Mouse (Mus musculus): ENCODE measurements around the gene Csnk2a2. TPM values are rescaled to one million over a fixed set of nuclear protein-coding genes. Genes with fewer than 3 reads are reported as not detected.

Csnk2a2 gene
- total RNA-seq, 4 experiments from 2014 or later: 17.3 to 30.2 (median 28.7) TPM

DNA sequence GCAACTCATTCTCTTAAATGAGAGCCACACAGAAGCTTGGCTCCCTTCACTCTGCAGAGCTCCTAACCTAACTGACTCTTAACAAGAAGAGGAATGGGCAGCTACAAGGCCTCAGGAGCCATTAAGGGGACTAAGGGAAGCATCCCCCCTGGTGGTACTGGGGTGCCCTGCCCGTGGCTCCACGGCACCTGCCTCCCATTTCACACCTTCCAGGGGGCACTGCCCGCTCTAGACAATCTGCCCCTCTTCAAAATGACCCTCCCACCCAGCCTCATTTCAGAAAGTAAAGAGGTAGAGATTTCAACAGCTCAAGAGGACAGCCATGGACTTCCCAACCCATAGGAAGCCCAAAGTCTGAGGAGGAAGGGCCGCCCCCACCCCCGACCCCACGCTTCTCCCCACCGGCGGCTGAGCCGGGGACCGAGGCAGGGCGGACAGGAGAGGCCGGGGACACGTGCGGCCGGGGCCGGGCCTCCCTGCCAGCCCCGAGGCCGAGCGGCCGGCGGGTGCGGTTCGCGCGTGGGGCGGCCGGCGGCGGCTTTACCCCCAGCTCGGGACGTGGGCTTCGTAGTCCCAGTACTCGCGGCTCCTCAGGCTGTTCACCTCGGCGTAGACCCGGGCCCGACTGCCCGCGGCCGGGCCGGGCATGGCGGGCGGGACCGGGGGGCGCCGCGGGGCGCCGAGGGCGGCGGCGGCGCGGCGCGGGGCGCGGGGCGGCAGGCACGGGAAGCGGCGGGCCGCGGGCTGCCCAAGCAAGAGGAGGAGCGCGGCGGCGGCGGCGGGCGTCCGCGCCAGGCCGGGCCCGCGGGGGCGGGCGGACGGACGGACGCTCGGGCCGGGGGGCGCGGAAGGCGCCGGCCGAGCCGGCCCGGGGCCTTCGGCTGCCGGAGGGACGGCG lies 1.8 kb downstream of the Csnk2a2 start:
- DNase-seq (ENCODE audit: low spot score): no peak

DNA sequence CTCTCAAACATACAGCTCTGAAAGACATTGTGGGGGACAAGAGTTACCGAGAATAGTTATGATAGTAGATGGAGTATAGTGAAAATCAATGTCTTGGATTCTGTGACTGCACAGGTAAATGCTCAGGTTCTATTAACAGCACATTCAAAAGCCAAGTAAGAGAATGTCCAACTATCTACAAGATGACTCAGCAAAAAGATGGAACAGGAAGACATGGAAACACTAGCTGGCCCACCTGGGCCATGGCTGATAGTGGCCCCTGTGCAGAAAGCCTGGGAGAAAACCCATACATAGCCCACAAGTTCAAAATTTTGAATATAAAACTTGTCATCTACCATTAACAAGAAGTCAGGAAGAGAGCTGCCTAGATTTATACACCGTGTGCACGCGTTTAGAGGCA lies 19.8 kb downstream of the Csnk2a2 start:
- no peak for DNase-seq (ENCODE audit: low spot score)

DNA sequence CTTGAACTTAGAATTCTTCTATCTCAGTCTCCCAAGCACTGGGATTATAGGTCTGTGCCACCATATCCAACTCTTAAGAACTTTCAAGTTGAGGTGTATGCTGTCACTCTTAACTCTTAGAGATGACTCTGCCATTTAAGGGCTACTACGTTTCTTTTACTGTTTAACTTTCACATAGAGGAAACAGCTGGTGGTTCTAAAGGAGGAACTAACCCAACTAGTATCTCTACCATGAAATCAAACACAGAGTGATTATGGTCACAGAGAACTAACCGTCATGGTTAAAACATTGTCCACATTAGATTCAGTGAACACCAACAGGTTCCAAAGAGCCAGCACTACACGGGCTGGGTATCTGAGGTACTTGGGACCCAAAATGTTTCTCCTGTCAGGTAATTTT lies 20.8 kb downstream of the Csnk2a2 start:
- DNase-seq (ENCODE audit: low spot score): no peak

DNA sequence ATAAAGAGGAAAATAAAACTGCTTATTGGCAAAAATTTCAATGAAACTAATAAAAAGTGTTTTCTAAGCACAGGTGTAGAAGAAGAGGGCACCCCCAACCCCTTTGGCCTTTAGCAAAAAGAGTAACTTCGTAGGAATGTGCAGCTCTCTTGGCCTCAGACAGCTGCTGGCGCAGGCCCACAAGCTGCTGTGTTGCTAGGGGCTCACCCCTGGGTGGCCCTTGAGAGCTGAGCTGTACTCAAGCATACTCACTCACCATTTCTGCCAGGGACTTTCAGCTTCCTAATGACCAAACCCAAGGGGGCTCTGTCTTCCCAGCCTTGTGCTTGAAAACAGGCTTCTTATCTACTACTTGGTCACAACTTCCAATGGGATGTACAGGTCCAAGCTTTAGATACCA lies 23.3 kb downstream of the Csnk2a2 start:
- no peak for DNase-seq (ENCODE audit: low spot score)

DNA sequence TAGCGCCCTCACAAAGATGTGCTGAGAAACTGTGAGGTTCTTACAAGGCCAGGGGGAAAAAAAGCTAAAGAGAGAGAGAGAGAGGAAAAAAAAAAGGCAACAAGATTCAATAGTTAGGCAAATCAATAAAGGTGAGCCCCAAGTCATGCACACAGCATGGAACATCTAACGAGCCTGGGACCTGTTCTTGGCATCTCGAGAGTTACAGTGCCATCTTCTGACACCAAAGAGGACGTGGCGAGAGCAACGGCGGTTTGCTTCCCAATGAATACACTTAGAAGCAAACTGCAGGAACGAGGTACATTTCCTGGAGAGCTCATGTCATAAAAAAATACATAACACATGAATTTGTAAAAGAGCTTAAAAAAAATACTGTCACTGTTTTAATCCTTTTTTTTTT lies 37.3 kb downstream of the Csnk2a2 start:
- DNase-seq (ENCODE audit: low spot score): no peak

DNA sequence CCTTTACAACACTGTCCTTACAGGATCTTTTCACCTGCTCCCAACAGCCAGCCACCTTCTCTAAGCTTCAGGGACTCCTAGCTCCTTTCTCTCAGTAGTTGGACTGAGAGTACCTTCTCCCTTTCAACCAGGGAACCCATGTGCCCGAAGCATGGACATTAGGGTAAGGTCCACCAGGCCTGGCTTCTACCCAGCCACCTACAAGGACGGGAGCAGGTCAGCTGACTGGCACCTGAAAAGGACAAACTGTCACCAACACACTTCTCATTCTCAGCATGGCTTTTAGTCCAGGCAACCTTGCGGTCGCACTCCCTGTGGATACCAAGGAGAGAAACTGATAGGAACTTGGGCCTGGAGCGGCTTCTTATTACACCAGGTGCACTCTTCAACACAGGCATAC lies 39.6 kb downstream of the Csnk2a2 start:
- DNase-seq (ENCODE audit: low spot score): no peak

DNA sequence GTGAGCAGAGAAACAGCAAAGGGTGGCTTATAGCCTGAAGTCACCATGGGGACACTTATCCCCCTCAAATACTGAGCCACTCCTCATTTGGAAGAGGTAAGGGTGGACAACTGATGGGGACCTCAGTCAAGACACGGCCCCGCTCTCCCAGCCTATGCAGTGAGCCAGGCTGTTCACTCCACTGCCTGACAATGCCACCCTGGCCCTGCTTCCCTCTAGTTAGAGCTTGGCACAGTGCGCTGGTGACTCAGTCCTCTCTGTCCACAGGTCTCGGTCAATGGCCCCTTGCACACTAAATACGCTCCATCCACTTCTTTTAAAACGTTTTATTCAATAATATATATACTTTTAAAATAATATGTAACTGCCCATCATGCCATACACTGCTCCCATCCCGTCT lies 42.2 kb downstream of the Csnk2a2 start:
- DNase-seq (ENCODE audit: low spot score): no peak

DNA sequence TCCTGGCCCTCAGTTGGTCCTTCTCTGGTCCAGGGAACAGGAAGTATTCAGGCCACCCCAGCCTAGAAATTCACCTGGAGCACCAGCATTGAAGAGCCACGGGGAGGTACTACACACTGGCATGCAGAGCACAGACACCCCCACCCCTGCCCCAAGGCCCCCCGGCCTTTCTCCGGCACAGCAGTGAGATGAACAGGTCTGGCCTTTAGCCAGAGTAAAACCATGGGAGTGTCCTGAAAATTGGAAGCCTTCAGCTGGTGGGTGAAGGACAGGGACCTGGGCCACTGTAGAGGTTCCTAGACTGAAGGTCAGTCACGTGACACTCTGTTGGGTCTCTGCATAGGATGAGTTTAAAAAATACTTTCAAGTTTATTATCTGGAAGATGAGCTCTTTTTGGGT lies 44.8 kb downstream of the Csnk2a2 start:
- DNase-seq (ENCODE audit: low spot score): no peak

DNA sequence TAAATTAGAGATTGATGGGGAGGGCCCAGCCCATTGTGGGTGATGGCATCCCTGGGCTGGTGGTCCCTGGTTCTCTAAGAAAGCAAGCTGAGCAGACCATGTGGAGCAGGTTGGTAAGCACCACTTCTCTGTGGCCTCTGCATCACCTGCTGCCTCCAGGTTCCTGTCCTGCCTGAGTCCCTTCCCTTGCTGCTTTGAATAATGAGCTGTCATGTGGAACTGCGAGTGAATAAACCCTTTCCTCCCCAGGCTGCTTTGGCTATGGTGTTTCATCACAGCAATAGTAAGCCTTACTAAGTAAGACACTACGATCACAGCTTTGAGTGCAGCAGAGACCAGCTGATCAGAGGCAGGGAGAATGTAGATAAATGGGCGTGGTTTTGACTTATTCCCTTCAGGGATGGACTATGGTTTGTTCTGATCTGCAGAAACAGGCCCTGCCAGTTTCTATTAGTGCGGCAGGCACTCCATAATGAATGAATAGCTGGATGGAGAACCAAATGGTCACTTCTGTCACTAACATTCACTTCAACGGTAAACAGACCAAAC lies 48.3 kb downstream of the Csnk2a2 start:
- DNase-seq (ENCODE audit: low spot score): no peak

DNA sequence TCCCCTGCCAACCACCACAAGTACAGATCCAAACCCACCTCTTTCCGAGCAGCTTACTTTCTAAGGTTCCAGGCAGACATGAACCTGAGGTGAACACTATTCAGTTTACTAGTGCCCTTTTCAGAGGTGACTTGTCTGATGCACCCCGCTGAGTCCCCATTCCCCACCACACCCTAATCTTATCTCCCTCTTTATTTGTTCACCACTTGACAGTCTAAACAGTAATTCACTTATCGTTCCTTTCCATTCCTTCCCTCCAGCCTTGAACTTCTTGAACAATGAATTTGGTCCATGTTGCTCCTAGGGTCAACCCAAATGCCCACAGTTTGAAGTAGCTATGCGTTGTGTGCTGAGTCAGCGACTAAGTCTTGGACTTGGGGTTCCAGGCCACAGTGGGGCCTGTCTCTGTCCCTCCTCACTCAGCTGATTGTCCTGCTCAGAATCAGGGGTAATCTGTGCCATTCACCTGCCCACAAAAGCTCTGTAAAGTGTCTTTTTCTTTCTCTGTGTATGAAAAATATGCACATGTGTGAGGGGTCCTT lies 49.6 kb downstream of the Csnk2a2 start:
- no peak for DNase-seq (ENCODE audit: low spot score)

DNA sequence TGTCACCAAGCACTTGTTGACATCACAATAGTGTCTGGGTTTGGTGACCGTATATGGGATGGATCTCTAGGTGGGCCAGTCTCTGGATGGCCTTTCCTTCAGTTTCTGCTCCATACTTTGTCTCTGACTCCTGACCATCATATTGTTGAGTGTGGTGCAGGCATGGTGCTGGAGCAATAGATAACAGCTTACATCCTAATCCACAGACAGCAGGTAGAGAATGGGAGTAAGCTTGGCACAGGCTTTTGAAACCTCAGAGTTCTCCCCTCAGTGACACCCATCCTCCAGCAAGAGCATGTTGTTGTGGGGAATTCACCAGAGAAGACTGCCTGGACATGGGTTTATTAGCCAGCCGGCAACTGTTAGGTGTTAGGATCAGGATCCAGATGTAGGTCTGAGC lies 50.4 kb downstream of the Csnk2a2 start:
- no peak for DNase-seq (ENCODE audit: low spot score)

DNA sequence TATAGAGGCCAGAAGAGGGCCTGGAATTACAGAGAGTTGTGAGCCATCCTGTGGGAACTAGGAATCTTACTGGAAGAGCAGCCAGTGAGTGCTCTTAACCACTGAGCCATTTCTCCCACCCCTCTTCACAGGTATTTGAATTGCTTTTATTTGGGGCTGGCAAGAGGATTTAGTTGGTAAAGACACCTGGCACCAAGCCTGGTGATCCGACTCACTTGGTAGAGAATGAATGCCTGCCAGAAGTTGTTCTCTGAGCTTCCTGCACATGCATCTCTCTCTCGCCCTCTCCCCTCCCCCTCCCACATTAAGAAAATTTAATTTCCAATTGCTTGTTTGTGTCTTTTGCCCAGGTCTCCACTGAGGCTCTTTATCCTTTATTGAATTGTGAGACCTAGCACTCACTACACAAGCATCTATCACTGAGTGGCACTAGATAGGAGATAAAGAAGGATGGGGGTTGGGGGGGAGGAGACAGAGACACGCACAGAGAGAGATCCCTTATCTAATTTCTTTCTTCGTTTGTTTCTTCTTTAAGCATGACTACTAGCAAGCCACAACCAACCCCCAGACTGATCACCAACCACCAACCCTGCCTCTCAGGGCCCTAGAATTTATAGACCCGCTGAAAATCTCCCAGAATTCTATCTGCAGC lies 52.4 kb downstream of the Csnk2a2 start:
- no peak for DNase-seq (ENCODE audit: low spot score)

DNA sequence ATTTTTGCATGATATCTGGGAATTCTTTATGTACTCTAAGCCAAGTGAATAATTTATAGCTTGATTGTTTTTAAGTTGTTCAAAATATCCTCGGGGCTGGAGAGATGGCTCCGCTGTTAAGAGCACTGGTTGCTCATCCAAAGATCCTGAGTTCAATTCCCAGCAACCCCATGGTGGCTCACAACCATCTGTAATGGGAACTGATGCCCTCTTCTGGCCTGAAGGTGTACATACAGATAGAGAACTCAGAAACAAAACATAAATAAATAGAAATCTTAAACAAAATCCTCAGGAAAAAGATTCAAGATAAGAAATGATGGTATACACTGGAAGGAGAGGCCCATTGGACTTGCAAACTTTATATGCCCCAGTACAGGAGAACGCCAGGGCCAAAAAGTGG lies 53.9 kb downstream of the Csnk2a2 start:
- no peak for DNase-seq (ENCODE audit: low spot score)

DNA sequence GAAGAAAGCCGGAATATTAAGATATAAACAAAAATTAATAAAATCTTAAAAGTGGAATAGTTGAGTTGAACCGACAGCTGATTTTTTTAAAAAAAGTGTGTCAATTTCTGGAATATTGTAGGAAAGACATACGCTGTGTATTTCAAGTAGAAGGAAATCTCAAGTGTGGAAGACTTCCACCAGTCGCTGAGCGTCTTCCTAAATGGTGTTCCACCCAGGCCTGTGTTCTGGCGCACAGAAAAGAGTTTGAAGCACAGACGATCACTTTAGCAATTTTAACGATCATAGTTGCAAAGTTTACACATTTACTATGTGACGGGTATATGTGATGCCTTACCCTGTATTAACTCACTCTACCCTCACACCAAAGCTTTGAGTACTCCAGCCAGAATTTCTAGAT lies 54.4 kb downstream of the Csnk2a2 start:
- no peak for DNase-seq (ENCODE audit: low spot score)

DNA sequence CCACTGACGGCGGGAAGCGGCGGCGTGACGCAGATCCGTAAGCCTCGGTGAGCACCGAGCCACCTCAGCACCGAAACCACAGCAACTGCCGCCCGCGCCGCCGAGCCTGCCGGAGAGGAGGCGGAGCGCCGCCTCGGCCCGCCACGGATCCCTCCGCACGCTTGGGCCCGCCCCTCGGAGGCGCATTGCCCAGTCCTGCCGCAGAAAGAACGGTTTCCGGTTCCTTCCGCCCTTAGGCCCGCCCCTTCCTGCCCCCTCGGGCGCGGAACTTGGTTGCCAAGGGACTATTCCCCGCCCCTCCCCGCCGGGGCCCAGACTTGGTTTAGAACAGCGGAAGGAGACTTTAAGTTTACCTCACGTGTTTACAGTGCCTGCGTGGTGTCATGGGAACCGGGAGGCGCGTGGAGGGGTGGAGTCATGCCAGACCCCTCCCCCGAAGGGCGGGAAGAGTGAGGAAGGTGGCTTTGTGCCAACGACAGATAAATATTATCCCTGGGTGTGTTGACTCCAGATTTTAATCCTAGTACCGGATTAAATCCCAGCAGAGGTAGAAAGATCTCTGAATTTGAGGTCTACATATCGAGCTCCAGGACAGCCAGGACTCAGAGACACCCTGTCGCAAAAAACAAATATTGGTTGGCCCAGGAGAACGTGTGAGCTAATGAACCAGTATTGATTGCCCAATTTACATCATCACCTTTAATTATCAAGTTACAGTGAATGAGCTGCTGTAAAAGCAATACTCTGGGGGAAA lies 55.0 kb downstream of the Csnk2a2 start, which contains the start of gene Cfap20:
Gene Cfap20 (minus strand): TSS at position 184 of the 754 bp plus-strand sequence.
- DNase-seq (ENCODE audit: low spot score): peak; percentile 99

DNA sequence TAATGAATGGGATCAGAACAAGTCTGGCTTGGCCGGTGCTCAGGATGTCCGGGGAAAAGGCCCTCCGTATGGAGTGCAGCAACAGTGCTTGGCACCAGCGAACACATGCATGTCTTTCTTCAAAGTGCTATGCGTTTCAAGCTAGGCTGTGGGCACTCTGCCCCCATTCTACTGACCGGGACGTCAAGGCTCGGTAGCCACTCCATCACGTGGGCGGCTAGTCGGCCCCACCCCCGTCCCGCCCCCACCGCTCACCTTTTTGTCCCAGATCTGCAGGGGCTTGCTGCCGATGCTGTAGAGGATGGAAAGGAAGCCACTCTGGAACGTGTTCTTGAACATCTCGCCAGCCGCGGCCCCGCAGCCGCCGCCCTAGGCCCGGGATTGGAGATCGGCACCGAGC lies 55.6 kb downstream of the Csnk2a2 start:
- no peak for DNase-seq (ENCODE audit: low spot score)

DNA sequence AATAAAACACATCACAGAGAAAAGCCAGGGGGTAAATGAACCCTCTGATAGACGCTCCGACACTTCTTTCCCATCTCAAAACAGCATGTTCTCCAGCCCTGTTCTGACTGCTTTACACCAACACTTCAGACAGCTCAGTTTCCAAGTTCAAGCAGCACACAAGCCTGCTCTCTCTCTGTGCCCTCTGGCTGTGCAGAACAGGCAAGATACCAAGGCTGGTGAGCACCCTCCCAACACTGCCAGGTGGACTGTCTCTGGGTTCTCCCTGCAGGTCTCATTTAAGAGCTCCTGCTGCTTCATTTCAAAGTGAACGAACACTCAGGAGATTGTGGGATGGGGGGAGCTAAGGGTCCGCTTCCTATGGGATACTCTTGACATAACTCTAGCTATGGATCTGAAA lies 56.7 kb downstream of the Csnk2a2 start:
- DNase-seq (ENCODE audit: low spot score): no peak

DNA sequence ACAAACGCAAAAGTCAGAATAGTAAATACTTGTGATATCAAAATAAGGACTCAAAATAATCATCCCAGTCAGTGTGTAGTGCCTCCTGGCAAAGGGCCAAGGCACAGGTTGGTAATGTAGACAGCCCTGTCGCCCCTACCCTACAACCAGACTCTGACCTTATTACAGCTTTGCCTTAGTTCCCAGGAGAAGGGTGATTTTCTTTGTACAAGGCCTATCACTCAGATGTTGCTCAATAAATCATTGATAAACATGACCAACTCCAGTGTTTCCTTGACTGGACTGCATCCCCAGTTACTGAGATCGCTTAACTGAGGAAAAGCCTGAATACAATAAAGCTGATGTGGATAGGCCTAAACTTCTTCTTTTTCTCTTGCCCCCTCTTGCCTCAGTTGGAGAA lies 57.4 kb downstream of the Csnk2a2 start:
- no peak for DNase-seq (ENCODE audit: low spot score)

DNA sequence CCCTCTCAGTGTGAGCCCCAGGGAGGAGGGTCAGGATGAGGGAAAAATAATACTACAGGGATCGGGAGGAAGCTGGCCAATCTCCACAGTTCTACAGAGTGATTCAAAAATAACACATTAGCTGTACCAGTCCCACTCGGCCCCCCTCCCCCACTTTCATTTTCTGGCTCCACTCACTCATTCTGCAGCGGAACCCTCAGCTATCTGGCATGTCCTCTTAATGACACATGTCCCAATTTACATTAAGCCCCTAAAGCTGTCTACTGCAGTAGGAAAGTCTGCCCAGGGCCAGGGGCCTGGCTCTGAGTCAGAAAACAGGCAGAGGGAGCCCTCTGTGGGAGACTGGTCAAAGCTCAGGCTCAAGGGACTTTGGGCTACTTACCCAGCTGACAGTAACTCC lies 59.9 kb downstream of the Csnk2a2 start:
- DNase-seq (ENCODE audit: low spot score): peak; percentile 70

DNA sequence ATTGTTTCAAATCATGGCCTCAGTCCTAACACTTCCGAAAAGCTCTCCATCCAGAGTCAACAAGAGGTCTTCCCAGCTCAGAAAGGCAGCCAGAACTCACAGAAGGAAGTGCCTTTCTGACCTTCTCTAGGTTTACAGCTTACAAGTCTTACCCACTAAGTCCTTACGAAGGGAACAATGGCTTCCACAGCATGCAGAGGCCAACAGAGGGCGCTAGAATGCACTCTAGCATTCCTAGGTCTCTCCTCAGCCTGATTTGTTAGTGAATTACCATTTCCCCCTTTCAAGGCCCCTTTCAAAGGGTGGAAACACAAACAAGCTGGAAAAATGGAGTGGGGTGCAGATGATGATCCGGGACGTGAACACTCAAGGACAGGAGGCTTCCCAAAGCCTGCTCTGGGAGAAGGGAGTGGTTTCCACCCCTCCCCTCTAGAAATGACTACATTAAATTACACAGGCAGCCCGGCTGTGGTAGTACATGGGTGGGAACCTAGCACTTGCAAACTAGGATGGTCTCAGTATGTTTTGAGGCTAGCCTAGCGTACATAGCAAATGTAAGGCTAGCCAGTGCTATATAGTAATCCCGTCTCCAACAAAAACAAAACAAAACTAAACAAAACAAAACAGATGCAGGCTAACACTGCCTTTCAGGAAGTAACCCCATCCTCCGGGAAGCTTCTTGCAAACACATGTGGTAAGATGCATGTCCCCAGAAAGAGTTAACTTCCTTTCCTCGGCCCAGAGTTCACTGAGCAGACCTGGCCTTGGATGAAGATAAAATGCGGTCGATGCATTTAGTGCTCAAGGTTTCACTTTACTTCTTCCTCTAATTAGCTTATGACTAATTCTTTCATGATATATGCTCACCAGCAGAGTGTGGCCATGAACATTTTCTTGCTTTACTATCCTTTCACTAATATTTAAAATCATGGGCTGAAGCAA lies 62.0 kb downstream of the Csnk2a2 start:
- DNase-seq (ENCODE audit: low spot score): peak; percentile 85

Data from heart, adult 8-10 months (tissue).